Mouse (Mus musculus) myocyte (in vitro differentiated cells): Measurements from ENCODE around the gene Sobp. TPM values are rescaled to one million over a fixed set of nuclear protein-coding genes. Genes with fewer than 3 reads are reported as not detected.

Experiments used
- H3K27me3 ChIP-seq: one replicate; pipeline ENCODE4 v1.6.1; 2011; ENCODE audit not compliant: control insufficient read depth, insufficient read depth, insufficient read length
- H3K36me3 ChIP-seq: one replicate; pipeline ENCODE4 v1.6.1; 2011; ENCODE audit not compliant: control insufficient read depth, insufficient read depth
- H3K4me2 ChIP-seq: one replicate; pipeline ENCODE4 v1.6.1; 2011; ENCODE audit warnings: low read depth, control low read depth
- H3K4me3 ChIP-seq: one replicate; pipeline ENCODE4 v1.5.1; 2011; ENCODE audit warnings: mild to moderate bottlenecking, control low read depth, moderate library complexity
- H3K79me2 ChIP-seq: one replicate; pipeline ENCODE4 v1.6.1; 2011; ENCODE audit not compliant: control insufficient read depth, insufficient read depth
- H3ac ChIP-seq: one replicate; pipeline ENCODE4 v1.6.1; 2011; ENCODE audit not compliant: control insufficient read depth, insufficient read length
- CEBPB ChIP-seq: IDR thresholded peaks from 2 replicates; pipeline ENCODE4 v1.6.1; 2011; ENCODE audit warnings: mild to moderate bottlenecking, moderate library complexity; ENCODE audit not compliant: poor library complexity, insufficient read depth, severe bottlenecking
- E2F4 ChIP-seq: IDR thresholded peaks from one replicate; pipeline ENCODE4 v1.6.1; 2011; ENCODE audit warnings: mild to moderate bottlenecking, control low read depth, moderate library complexity; ENCODE audit not compliant: insufficient read depth
- MAX ChIP-seq: IDR thresholded peaks from one replicate; pipeline ENCODE4 v1.6.1; 2011; ENCODE audit warnings: low read depth, mild to moderate bottlenecking, control low read depth
- MYOD1 ChIP-seq, 3 experiments: IDR thresholded peaks; one replicate each; pipeline ENCODE4 v1.6.1; 2011; ENCODE audit warnings: control low read depth in 2 of 3, low read depth in 2 of 3, mild to moderate bottlenecking in 2 of 3, moderate library complexity in 1 of 3; ENCODE audit not compliant: insufficient read length in 2 of 3, control insufficient read depth in 1 of 3
- MYOG ChIP-seq, 3 experiments: IDR thresholded peaks; one replicate each; pipeline ENCODE4 v1.6.1; 2011; ENCODE audit warnings: control low read depth in 2 of 3, low read depth in 2 of 3, mild to moderate bottlenecking in 2 of 3; ENCODE audit not compliant: insufficient read length in 2 of 3, control insufficient read depth in 1 of 3, insufficient read depth in 1 of 3
- POLR2A ChIP-seq: IDR thresholded peaks from one replicate; pipeline ENCODE4 v1.6.1; 2011; ENCODE audit warnings: low read depth, mild to moderate bottlenecking, control low read depth, moderate library complexity; ENCODE audit not compliant: insufficient read length
- POLR2AphosphoS2 ChIP-seq: IDR thresholded peaks from one replicate; pipeline ENCODE4 v1.6.1; 2011; ENCODE audit warnings: low read depth, control low read depth; ENCODE audit not compliant: insufficient read length
- REST ChIP-seq: IDR thresholded peaks from one replicate; pipeline ENCODE4 v1.6.1; 2011; ENCODE audit warnings: mild to moderate bottlenecking, control low read depth, moderate library complexity; ENCODE audit not compliant: insufficient read depth, insufficient read length
- SRF ChIP-seq: IDR thresholded peaks from one replicate; pipeline ENCODE4 v1.6.1; 2011; ENCODE audit warnings: low read depth; ENCODE audit not compliant: control insufficient read depth, insufficient read length
- TCF12 ChIP-seq: IDR thresholded peaks from one replicate; pipeline ENCODE4 v1.6.1; 2011; ENCODE audit warnings: mild to moderate bottlenecking, control low read depth; ENCODE audit not compliant: poor library complexity, insufficient read depth, severe bottlenecking
- TCF3 ChIP-seq: IDR thresholded peaks from one replicate; pipeline ENCODE4 v1.6.1; 2011; ENCODE audit warnings: low read depth, control low read depth; ENCODE audit not compliant: insufficient read length
- USF1 ChIP-seq: IDR thresholded peaks from one replicate; pipeline ENCODE4 v1.6.1; 2011; ENCODE audit warnings: low read depth, mild to moderate bottlenecking, control low read depth, moderate library complexity
- polyA plus RNA-seq: library from polyadenylated mRNA; unstranded; fragments of >200 nt; fragmentation: generic; extraction: Trizol; gene quantifications from one replicate; pipeline ENCODE4 v1.2.1, GENCODE M21; 2012; ENCODE audit warnings: missing spikeins

Sobp gene
- polyA plus RNA-seq, 1 experiment, result 3.2 TPM

- no peak overlapping the region for H3ac ChIP-seq
- no peaks in the 10 kb centered on the region for H3K36me3 ChIP-seq
- no peaks in the 10 kb centered on the region for H3K79me2 ChIP-seq
- no peaks in the 10 kb centered on the region for H3K27me3 ChIP-seq
- TF ChIP-seq POLR2A (no peak), E2F4 (no peak), REST (no peak), SRF (no peak), MYOG (IDR thresholded peaks at IDR 0.05; ENCODE audit: control insufficient read depth in 1 of 3, insufficient read depth in 1 of 3, insufficient read length in 2 of 3, low read depth in 2 of 3) (no peak), USF1 (no peak), MYOD1 (IDR thresholded peaks at IDR 0.05; ENCODE audit: control insufficient read depth in 1 of 3, insufficient read length in 2 of 3, low read depth in 2 of 3) (no peak), MAX (no peak), TCF3 (no peak), TCF12 (no peak), CEBPB (no peak), POLR2AphosphoS2 (no peak)
- H3K4me3 ChIP-seq, result no peak overlapping the region
- peak overlapping the region; percentile 5 for H3K4me2 ChIP-seq
Observed at GRCm38 (mm10) chr10:43124156-43124555, 50.2 kb downstream of the Sobp start.

- no peak for TF ChIP-seq TCF3
- TF ChIP-seq MYOD1 (IDR thresholded peaks at IDR 0.05; ENCODE audit: control insufficient read depth in 1 of 3, insufficient read length in 2 of 3, low read depth in 2 of 3), result no peak
- no peak for TF ChIP-seq CEBPB
- no peak for TF ChIP-seq SRF
- TF ChIP-seq TCF12, result no peak
- no peak for TF ChIP-seq REST
- no peak for TF ChIP-seq USF1
- TF ChIP-seq MAX, result no peak
- no peak for TF ChIP-seq E2F4
- no peak for TF ChIP-seq POLR2AphosphoS2
- TF ChIP-seq POLR2A, result no peak
- TF ChIP-seq MYOG (IDR thresholded peaks at IDR 0.05; ENCODE audit: control insufficient read depth in 1 of 3, insufficient read depth in 1 of 3, insufficient read length in 2 of 3, low read depth in 2 of 3), result no peak
- no peak overlapping the region for H3K4me2 ChIP-seq
- no peak overlapping the region for H3ac ChIP-seq
- no peak overlapping the region for H3K4me3 ChIP-seq
- H3K79me2 ChIP-seq, result no peaks in the 10 kb centered on the region
- no peaks in the 10 kb centered on the region for H3K27me3 ChIP-seq
- H3K36me3 ChIP-seq, result no peaks in the 10 kb centered on the region
Observed at GRCm38 (mm10) chr10:43123422-43123821, 50.9 kb downstream of the Sobp start.

- H3K27me3 ChIP-seq, result no peaks in the 10 kb centered on the region
- no peaks in the 10 kb centered on the region for H3K36me3 ChIP-seq
- H3K79me2 ChIP-seq, result no peaks in the 10 kb centered on the region
- H3ac ChIP-seq, result no peak overlapping the region
- TF ChIP-seq MYOD1 (IDR thresholded peaks at IDR 0.05; ENCODE audit: control insufficient read depth in 1 of 3, insufficient read length in 2 of 3, low read depth in 2 of 3) (no peak), REST (no peak), USF1 (no peak), TCF12 (no peak), MYOG (IDR thresholded peaks at IDR 0.05; ENCODE audit: control insufficient read depth in 1 of 3, insufficient read depth in 1 of 3, insufficient read length in 2 of 3, low read depth in 2 of 3) (no peak), POLR2A (no peak), POLR2AphosphoS2 (no peak), MAX (no peak), E2F4 (no peak), SRF (no peak), TCF3 (no peak), CEBPB (no peak)
- H3K4me2 ChIP-seq, result peak overlapping the region; percentile 31
- no peak overlapping the region for H3K4me3 ChIP-seq
Observed at GRCm38 (mm10) chr10:43120688-43121450, 53.5 kb downstream of the Sobp start.

GRCm38 (mm10) chr10:43116083-43116927 lies 58.0 kb downstream of the Sobp start:
- no peak for TF ChIP-seq E2F4
- TF ChIP-seq MYOD1 (IDR thresholded peaks at IDR 0.05; ENCODE audit: control insufficient read depth in 1 of 3, insufficient read length in 2 of 3, low read depth in 2 of 3), result peak; percentile 30 to 86 (median 86)
- peak; percentile 52 for TF ChIP-seq USF1
- no peak for TF ChIP-seq SRF
- TF ChIP-seq MYOG (IDR thresholded peaks at IDR 0.05; ENCODE audit: control insufficient read depth in 1 of 3, insufficient read depth in 1 of 3, insufficient read length in 2 of 3, low read depth in 2 of 3), result peak in 2 of 3 experiments; percentile 70 to 81
- no peak for TF ChIP-seq REST
- TF ChIP-seq POLR2A, result no peak
- peak; percentile 6 for TF ChIP-seq TCF3
- no peak for TF ChIP-seq POLR2AphosphoS2
- TF ChIP-seq TCF12, result no peak
- TF ChIP-seq CEBPB, result peak; percentile 54; the same call in 1 of the 2 replicates
- no peak for TF ChIP-seq MAX
- Histone ChIP-seq H3K27me3 (no peaks in the 10 kb centered on the region), H3K79me2 (no peaks in the 10 kb centered on the region)

More at GRCm38 (mm10) chr10:43116083-43116927, 58.0 kb downstream of the Sobp start:
- no peaks in the 10 kb centered on the region for H3K36me3 ChIP-seq
- no peak overlapping the region for H3K4me3 ChIP-seq
- H3K4me2 ChIP-seq, result peak overlapping the region; percentile 37
- H3ac ChIP-seq, result no peak overlapping the region
